Mouse (Mus musculus) neural tube, embryonic 15.5 days (tissue): ENCODE measurements around the gene Zfp977. TPM values are rescaled to one million over a fixed set of nuclear protein-coding genes. Genes with fewer than 3 reads are reported as not detected.
"Not testable (repeated sequence)": the region's sequence is repeated elsewhere in the genome, so short reads cannot be mapped to it uniquely, and the experiment has no call there.

Experiments used
- ATAC-seq: fragments of 200-750 bp; cut with Nextera tagmentation; 2 replicates; pipeline ENCODE4 v1.8.0; 2017; ENCODE audit warnings: mild to moderate bottlenecking, moderate TSS enrichment, moderate library complexity; ENCODE audit not compliant: low FRiP score
- H3K27ac ChIP-seq: fragments of 300-500 bp; sonication (generic); replicated peaks from 2 replicates; pipeline ENCODE4 v1.5.1; 2015; ENCODE audit warnings: mild to moderate bottlenecking, inconsistent platforms
- H3K27me3 ChIP-seq: fragments of 300-500 bp; sonication (generic); replicated peaks from 2 replicates; pipeline ENCODE4 v1.6.1; 2015; ENCODE audit warnings: inconsistent platforms
- H3K36me3 ChIP-seq: fragments of 300-500 bp; sonication (generic); 2 replicates; pipeline ENCODE4 v1.6.1; 2015; ENCODE audit warnings: inconsistent platforms
- H3K4me1 ChIP-seq: fragments of 300-500 bp; sonication (generic); 2 replicates; pipeline ENCODE4 v1.6.1; 2015; ENCODE audit warnings: inconsistent platforms
- H3K4me2 ChIP-seq: fragments of 300-500 bp; sonication (generic); 2 replicates; pipeline ENCODE4 v1.6.1; 2015; ENCODE audit warnings: inconsistent platforms, mild to moderate bottlenecking, moderate library complexity
- H3K4me3 ChIP-seq: fragments of 300-500 bp; sonication (generic); replicated peaks from 2 replicates; pipeline ENCODE4 v1.5.1; 2015; ENCODE audit warnings: mild to moderate bottlenecking, inconsistent platforms
- H3K9ac ChIP-seq: fragments of 300-500 bp; sonication (generic); replicated peaks from 2 replicates; pipeline ENCODE4 v1.6.1; 2015; ENCODE audit warnings: mild to moderate bottlenecking, inconsistent platforms
- H3K9me3 ChIP-seq: fragments of 300-500 bp; sonication (generic); replicated peaks from 2 replicates; pipeline ENCODE4 v1.6.1; 2016; ENCODE audit warnings: inconsistent platforms
- WGBS: fragments of 180-500 bp; shearing (Covaris S2); methylation state at CpG from one replicate; pipeline ENCODE4 v1.1.7; 2015; ENCODE audit warnings: mixed read lengths; 5-methylcytosine and 5-hydroxymethylcytosine counted together
- microRNA-seq: library from miRNA; unstranded; fragments of <30 nt; microRNA quantifications from one replicate; pipeline ENCODE4, GENCODE M21; 2017
- polyA plus RNA-seq: library from polyadenylated mRNA; unstranded; fragments of >200 nt; fragmentation: Nextera tagmentation; extraction: Ambion mirVana; gene quantifications from 2 replicates; pipeline ENCODE4 v1.2.1, GENCODE M21; 2015

The Zfp977 gene
- polyA plus RNA-seq, result 2.1 and 2.6 TPM in 2 replicates

DNA sequence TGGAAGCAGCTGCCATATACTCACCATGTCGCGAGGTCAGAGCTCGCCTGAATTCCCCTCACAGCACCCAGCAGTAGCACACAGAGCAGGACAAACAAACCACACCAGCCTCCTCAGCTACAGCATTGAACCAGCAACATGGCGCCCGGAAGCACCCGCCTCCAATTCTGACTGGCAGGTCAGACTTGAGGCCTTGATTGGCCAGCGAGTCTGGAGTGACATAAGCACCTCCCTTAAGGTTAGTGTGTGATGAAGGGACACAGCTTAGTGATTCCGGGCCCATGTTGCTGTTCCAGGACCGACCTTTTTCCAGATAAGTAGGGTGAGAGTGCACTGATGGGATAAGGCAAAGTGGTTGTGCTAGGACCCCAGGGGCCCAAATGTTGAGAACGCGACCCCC, at the start of gene Zfp977:
Gene Zfp977 (minus strand): TSS at position 135 of the 400 bp plus-strand sequence.
- H3K4me2 ChIP-seq, H3K27me3 ChIP-seq, H3K27ac ChIP-seq, ATAC-seq, H3K4me1 ChIP-seq, H3K9ac ChIP-seq, H3K36me3 ChIP-seq, H3K4me3 ChIP-seq: not testable (repeated sequence)
- peaks cover 13% of the 10 kb centered on the region for H3K9me3 ChIP-seq
- 94% methylated on average over 11 of the region's 11 CpGs for WGBS

DNA sequence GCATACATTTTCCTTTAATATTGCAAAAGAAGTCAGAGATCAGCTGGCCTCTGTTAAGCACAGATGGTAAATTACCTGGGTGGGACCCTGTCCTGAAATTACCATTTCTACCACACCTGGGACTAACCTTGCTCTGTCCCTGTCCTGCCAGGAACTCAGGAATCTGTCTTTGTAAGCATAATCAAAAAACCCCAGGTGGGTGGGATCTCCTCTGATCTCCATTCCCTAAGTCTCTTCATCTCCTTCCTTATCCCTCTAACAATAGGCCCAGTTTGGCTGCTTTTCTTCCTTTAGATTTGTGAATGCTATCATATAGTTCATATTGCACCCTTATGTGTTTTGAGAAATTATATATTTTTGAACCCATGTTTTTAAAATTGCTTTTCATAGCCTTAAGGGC, 38.7 kb upstream of the Zfp977 start:
- not testable (repeated sequence) for H3K4me1 ChIP-seq, ATAC-seq, H3K9ac ChIP-seq, H3K36me3 ChIP-seq, H3K9me3 ChIP-seq, H3K27ac ChIP-seq, H3K27me3 ChIP-seq, H3K4me3 ChIP-seq, H3K4me2 ChIP-seq

DNA sequence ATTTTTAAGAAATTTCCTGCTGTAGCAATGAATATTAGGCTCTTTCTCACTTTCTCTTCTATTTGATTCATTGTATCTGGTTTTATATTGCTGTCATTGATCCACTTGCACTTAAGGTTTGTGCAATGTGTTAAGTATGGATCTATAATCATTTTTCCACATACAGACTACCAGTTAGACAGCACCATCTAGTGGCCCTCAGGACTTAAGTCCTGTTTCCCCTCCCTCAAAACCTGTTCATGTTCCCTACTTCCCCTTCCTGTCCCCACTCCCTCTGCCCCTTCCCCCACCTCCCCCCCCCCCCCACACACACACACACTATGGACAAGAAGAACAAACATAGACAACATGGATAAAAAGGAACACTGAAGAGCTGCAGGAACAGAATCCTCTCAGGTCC, 3.3 kb upstream of the Zfp977 start:
- not testable (repeated sequence) for H3K4me3 ChIP-seq, H3K36me3 ChIP-seq, H3K27me3 ChIP-seq, ATAC-seq, H3K4me2 ChIP-seq, H3K9ac ChIP-seq, H3K27ac ChIP-seq, H3K4me1 ChIP-seq
- H3K9me3 ChIP-seq, result peaks cover 24% of the 10 kb centered on the region

DNA sequence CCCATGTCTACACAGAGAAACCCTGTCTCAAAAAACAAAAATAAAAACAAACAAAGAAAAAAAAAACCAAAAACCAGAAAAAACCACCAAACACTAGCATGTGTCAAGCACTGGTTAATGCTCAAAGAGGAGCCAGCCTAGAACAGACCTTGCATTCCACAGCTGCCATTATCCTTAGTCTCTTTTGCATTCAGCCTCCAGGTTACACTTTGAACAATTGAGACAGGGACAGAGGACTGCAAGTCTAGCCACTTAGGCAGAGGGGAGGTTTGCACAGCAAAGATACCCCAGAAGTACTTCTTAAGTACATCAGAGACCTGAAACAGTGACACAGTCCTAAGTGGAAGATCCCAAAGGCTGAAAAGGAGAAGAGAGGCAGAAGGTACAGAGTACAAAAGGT, 1.0 kb downstream of the Zfp977 start:
- not testable (repeated sequence) for H3K27ac ChIP-seq, ATAC-seq, H3K4me2 ChIP-seq, H3K27me3 ChIP-seq, H3K4me1 ChIP-seq, H3K4me3 ChIP-seq, H3K36me3 ChIP-seq, H3K9ac ChIP-seq
- peaks cover 19% of the 10 kb centered on the region for H3K9me3 ChIP-seq

DNA sequence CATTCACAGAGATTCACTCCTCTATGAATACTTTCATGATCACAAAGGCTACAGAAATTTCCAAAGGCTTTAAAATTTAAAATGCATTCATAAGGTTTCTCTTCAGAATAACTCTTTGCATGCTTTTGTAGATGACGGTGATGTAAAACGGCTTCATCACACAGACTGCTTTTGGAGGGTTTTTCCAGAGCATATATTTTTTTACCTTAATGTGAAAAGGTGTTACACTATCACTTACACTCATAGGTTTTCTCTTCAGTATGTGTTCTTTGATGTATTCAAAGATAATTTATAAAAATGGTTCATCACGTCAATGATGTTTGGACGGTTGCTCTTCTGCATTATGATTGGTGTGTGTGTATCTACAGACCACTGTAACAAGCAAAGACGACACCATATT, 13.9 kb downstream of the Zfp977 start, which contains the start of gene Gm21028:
Gene Gm21028 (minus strand): TSS at position 101 of the 400 bp plus-strand sequence.
- Histone ChIP-seq H3K4me2 (no peak within 1 kb of the TSS), H3K4me1 (no peaks in the 10 kb centered on the region), H3K27me3 (no peaks in the 10 kb centered on the region), H3K9me3 (peaks cover 56% of the 10 kb centered on the region), H3K4me3 (no peak within 1 kb of the TSS), H3K9ac (no peak within 1 kb of the TSS), H3K27ac (no peak within 1 kb of the TSS), H3K36me3 (peaks cover 18% of the 10 kb centered on the region)
- WGBS, result 95% methylated on average over 5 of the region's 5 CpGs
- no peak for ATAC-seq

DNA sequence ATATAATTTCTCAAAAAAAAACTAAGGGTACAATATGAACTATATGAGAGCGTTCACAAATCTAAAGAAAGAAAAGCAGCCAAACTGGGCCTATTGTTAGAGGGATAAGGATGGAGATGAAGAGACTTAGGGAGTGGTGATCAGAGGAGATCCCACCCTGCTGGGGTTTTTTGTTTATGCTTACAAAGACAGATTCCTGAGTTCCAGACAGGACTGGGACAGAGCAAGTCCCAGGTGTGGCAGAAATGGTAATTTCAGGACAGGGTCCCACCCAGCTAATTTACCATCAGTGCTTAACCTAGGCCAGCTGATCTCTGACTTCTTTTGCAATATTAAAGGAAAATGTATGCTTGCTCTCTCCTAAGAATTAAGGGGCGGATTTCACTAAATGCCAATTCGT, 40.6 kb downstream of the Zfp977 start:
- Histone ChIP-seq H3K4me3 (no peak overlapping the region), H3K27me3 (no peaks in the 10 kb centered on the region), H3K27ac (no peak overlapping the region), H3K9ac (no peak overlapping the region), H3K4me2 (no peak overlapping the region), H3K9me3 (0 out of 2 replicates have a peak, but pooled peaks cover 5% of the 10 kb centered on the region), H3K4me1 (no peaks in the 10 kb centered on the region), H3K36me3 (no peaks in the 10 kb centered on the region)
- WGBS, result 85% methylated on average over 3 of the region's 3 CpGs
- ATAC-seq, result no peak

Small RNA genes lying within 50 kb of the gene (microRNA-seq; reads per million reads assigned to microRNA genes)
- gene Gm24938, result not detected

Other genes with a start within 250 kb of the Zfp977 start
- not detected in 2 replicates for gene 4933421I07Rik, start 144.4 kb downstream of the Zfp977 start, polyA plus RNA-seq
- 12.3 and 13.0 TPM in 2 replicates for gene Zfp141, start 86.8 kb downstream of the Zfp977 start, polyA plus RNA-seq
- not detected in 2 replicates for gene Gm21028, start 14.0 kb downstream of the Zfp977 start, polyA plus RNA-seq
- 2.5 and 2.6 TPM in 2 replicates for gene Zfp976, start 50.0 kb upstream of the Zfp977 start, polyA plus RNA-seq
- gene Zfp975, start 100.2 kb upstream of the Zfp977 start, polyA plus RNA-seq, result 6.5 and 6.7 TPM in 2 replicates
- gene Gm17067, start 134.5 kb upstream of the Zfp977 start, polyA plus RNA-seq, result not detected in 2 replicates
- not detected in 2 replicates for gene Vmn2r62, start 201.0 kb upstream of the Zfp977 start, polyA plus RNA-seq